Mouse (Mus musculus) limb, embryonic 11.5 days (tissue): ENCODE measurements around the gene Gm38392. TPM values are rescaled to one million over a fixed set of nuclear protein-coding genes. Genes with fewer than 3 reads are reported as not detected.

Experiments used
- ATAC-seq: fragments of 200-750 bp; cut with Nextera tagmentation; 2 replicates; pipeline ENCODE4 v1.8.0; 2017; ENCODE audit warnings: low read depth; ENCODE audit not compliant: insufficient number of reproducible peaks, low FRiP score, low TSS enrichment
- DNase-seq: peaks from one replicate; pipeline ENCODE4 v3.0.0-alpha.2; 2015; ENCODE audit warnings: low spot score
- H3K27ac ChIP-seq: fragments of 300-500 bp; sonication (generic); replicated peaks from 2 replicates; pipeline ENCODE4 v1.5.1; 2014; ENCODE audit warnings: low read depth, mild to moderate bottlenecking, low read length
- H3K27me3 ChIP-seq: fragments of 300-500 bp; sonication (generic); 2 replicates; pipeline ENCODE4 v1.6.1; 2014; ENCODE audit warnings: mild to moderate bottlenecking, low read length, mixed read lengths; ENCODE audit not compliant: control insufficient read depth, insufficient read depth
- H3K36me3 ChIP-seq: fragments of 300-500 bp; sonication (generic); 2 replicates; pipeline ENCODE4 v1.6.1; 2014; ENCODE audit warnings: mild to moderate bottlenecking, low read length, moderate library complexity, mixed read lengths; ENCODE audit not compliant: control insufficient read depth, insufficient read depth
- H3K4me1 ChIP-seq: fragments of 300-500 bp; sonication (generic); 2 replicates; pipeline ENCODE4 v1.6.1; 2014; ENCODE audit warnings: low read length, mixed read lengths; ENCODE audit not compliant: control insufficient read depth, insufficient read depth
- H3K4me2 ChIP-seq: fragments of 300-500 bp; sonication (generic); 2 replicates; pipeline ENCODE4 v1.6.1; 2014; ENCODE audit warnings: low read depth, mild to moderate bottlenecking, moderate library complexity; ENCODE audit not compliant: severe bottlenecking
- H3K4me3 ChIP-seq: fragments of 300-500 bp; sonication (generic); 2 replicates; pipeline ENCODE4 v1.5.1; 2014; ENCODE audit warnings: low read depth, low read length
- H3K9ac ChIP-seq: fragments of 300-500 bp; sonication (generic); 2 replicates; pipeline ENCODE4 v1.6.1; 2014; ENCODE audit warnings: mild to moderate bottlenecking, low read length
- H3K9me3 ChIP-seq: fragments of 300-500 bp; sonication (generic); 2 replicates; pipeline ENCODE4 v1.6.1; 2016; ENCODE audit warnings: low read length; ENCODE audit not compliant: control insufficient read depth
- WGBS: fragments of 180-500 bp; shearing (Covaris S2); extraction: QIAGEN DNeasy Blood & Tissue Kit; methylation state at CpG from one replicate; pipeline ENCODE4 v1.1.7; 2014; 5-methylcytosine and 5-hydroxymethylcytosine counted together
- polyA plus RNA-seq: library from polyadenylated mRNA; unstranded; fragments of >200 nt; fragmentation: Nextera tagmentation; extraction: Ambion mirVana; gene quantifications from 2 replicates; pipeline ENCODE4 v1.2.1, GENCODE M21; 2014

Gm38392 gene
- polyA plus RNA-seq, 1 experiment from 2014 or later: 0.59 TPM

GRCm38 (mm10) chr3:88213019-88213418, 74.0 kb downstream of the Gm38392 start:
- Histone ChIP-seq H3K9ac (no peak overlapping the region), H3K4me3 (no peak overlapping the region), H3K27ac (no peak overlapping the region), H3K4me1 (0 out of 2 replicates have a peak, but pooled peaks cover 2% of the 10 kb centered on the region), H3K4me2 (no peak overlapping the region), H3K9me3 (no peaks in the 10 kb centered on the region), H3K36me3 (no peaks in the 10 kb centered on the region), H3K27me3 (peaks cover 95% of the 10 kb centered on the region)
- WGBS: 5% methylated on average over 2 of the region's 2 CpGs
- no peak for DNase-seq
- no peak for ATAC-seq

GRCm38 (mm10) chr3:88212356-88212755, 74.7 kb downstream of the Gm38392 start:
- H3K4me2 ChIP-seq: no peak overlapping the region
- DNase-seq: no peak
- no peak overlapping the region for H3K4me3 ChIP-seq
- no peak overlapping the region for H3K27ac ChIP-seq
- no peak overlapping the region for H3K9ac ChIP-seq
- H3K9me3 ChIP-seq: no peaks in the 10 kb centered on the region
- WGBS: 6% methylated on average over 1 of the region's 1 CpGs
- 0 out of 2 replicates have a peak, but pooled peaks cover 2% of the 10 kb centered on the region for H3K4me1 ChIP-seq
- no peak for ATAC-seq
- no peaks in the 10 kb centered on the region for H3K36me3 ChIP-seq
- peaks cover 96% of the 10 kb centered on the region for H3K27me3 ChIP-seq

- DNase-seq (no peak), ATAC-seq (no peak)
- WGBS: 17% methylated on average over 2 of the region's 2 CpGs
- H3K9me3 ChIP-seq: no peaks in the 10 kb centered on the region
- H3K4me3 ChIP-seq: no peak overlapping the region
- peaks cover 95% of the 10 kb centered on the region for H3K27me3 ChIP-seq
- no peak overlapping the region for H3K9ac ChIP-seq
- no peak overlapping the region for H3K4me2 ChIP-seq
- 0 out of 2 replicates have a peak, but pooled peaks cover 2% of the 10 kb centered on the region for H3K4me1 ChIP-seq
- no peak overlapping the region for H3K27ac ChIP-seq
- no peaks in the 10 kb centered on the region for H3K36me3 ChIP-seq
These were observed 76.1 kb downstream of the Gm38392 start for GRCm38 (mm10) chr3:88210918-88211317.

- Histone ChIP-seq H3K9ac (no peak overlapping the region), H3K4me3 (no peak overlapping the region), H3K36me3 (no peaks in the 10 kb centered on the region), H3K4me2 (no peak overlapping the region), H3K27me3 (peaks cover 95% of the 10 kb centered on the region), H3K4me1 (0 out of 2 replicates have a peak, but pooled peaks cover 2% of the 10 kb centered on the region), H3K9me3 (no peaks in the 10 kb centered on the region), H3K27ac (no peak overlapping the region)
- ATAC-seq (no peak), DNase-seq (no peak)
- 16% methylated on average over 2 of the region's 2 CpGs for WGBS
These were observed 76.9 kb downstream of the Gm38392 start for GRCm38 (mm10) chr3:88210121-88210520.

GRCm38 (mm10) chr3:88209306-88209705, 77.7 kb downstream of the Gm38392 start:
- Histone ChIP-seq H3K27ac (no peak overlapping the region), H3K9me3 (no peaks in the 10 kb centered on the region), H3K4me3 (no peak overlapping the region), H3K4me2 (no peak overlapping the region), H3K27me3 (peaks cover 95% of the 10 kb centered on the region), H3K9ac (no peak overlapping the region), H3K4me1 (no peaks in the 10 kb centered on the region), H3K36me3 (no peaks in the 10 kb centered on the region)
- no peak for DNase-seq
- 2% methylated on average over 6 of the region's 6 CpGs for WGBS
- ATAC-seq: no peak

GRCm38 (mm10) chr3:88208226-88208720, 78.7 kb downstream of the Gm38392 start:
- WGBS: 5% methylated on average over 3 of the region's 3 CpGs
- Histone ChIP-seq H3K27ac (no peak overlapping the region), H3K4me3 (no peak overlapping the region), H3K4me1 (no peaks in the 10 kb centered on the region), H3K27me3 (peaks cover 95% of the 10 kb centered on the region), H3K4me2 (no peak overlapping the region), H3K9me3 (no peaks in the 10 kb centered on the region), H3K36me3 (no peaks in the 10 kb centered on the region), H3K9ac (no peak overlapping the region)
- DNase-seq (no peak), ATAC-seq (no peak)

- no peak for DNase-seq
- H3K9me3 ChIP-seq: no peaks in the 10 kb centered on the region
- ATAC-seq: no peak
- H3K4me1 ChIP-seq: no peaks in the 10 kb centered on the region
- H3K4me3 ChIP-seq: no peak overlapping the region
- H3K36me3 ChIP-seq: no peaks in the 10 kb centered on the region
- 3% methylated on average over 15 of the region's 15 CpGs for WGBS
- H3K9ac ChIP-seq: no peak overlapping the region
- peaks cover 96% of the 10 kb centered on the region for H3K27me3 ChIP-seq
- no peak overlapping the region for H3K27ac ChIP-seq
- H3K4me2 ChIP-seq: no peak overlapping the region
These were observed 79.4 kb downstream of the Gm38392 start for GRCm38 (mm10) chr3:88207451-88208100.

- H3K27me3 ChIP-seq: peaks cover 96% of the 10 kb centered on the region
- no peaks in the 10 kb centered on the region for H3K9me3 ChIP-seq
- no peak overlapping the region for H3K9ac ChIP-seq
- no peaks in the 10 kb centered on the region for H3K36me3 ChIP-seq
- no peak for ATAC-seq
- no peak overlapping the region for H3K4me2 ChIP-seq
- no peak overlapping the region for H3K4me3 ChIP-seq
- under 1% methylated on average over 14 of the region's 14 CpGs for WGBS
- DNase-seq: no peak
- no peak overlapping the region for H3K27ac ChIP-seq
- H3K4me1 ChIP-seq: no peaks in the 10 kb centered on the region
These were observed 80.1 kb downstream of the Gm38392 start for GRCm38 (mm10) chr3:88206901-88207371.
